Mouse (Mus musculus) layer of hippocampus, adult 18-20 months (tissue): Measurements from ENCODE around the gene Srd5a2. TPM values are rescaled to one million over a fixed set of nuclear protein-coding genes. Genes with fewer than 3 reads are reported as not detected.
A peak's percentile ranks its signal among the peaks of the same experiment; 100 is the strongest.
"Not testable (repeated sequence)": the region's sequence is repeated elsewhere in the genome, so short reads cannot be mapped to it uniquely, and the experiment has no call there.

Source experiments
- DNase-seq, 2 experiments: peaks; one replicate each; pipeline ENCODE4 v3.0.0; 2022; ENCODE audit warnings: low spot score in 2 of 2
- long read RNA-seq: library from polyadenylated mRNA; stranded (forward); transcript quantifications from one replicate; pipeline ENCODE4 v2.0.0, GENCODE M21; 2021
- total RNA-seq, 2 experiments: library from RNA; stranded (reverse); gene quantifications; 2 replicates each; pipeline ENCODE4 v1.2.3; 2021

The Srd5a2 gene
- total RNA-seq = not detected
- long read RNA-seq = 0 reads

GRCm38 (mm10) chr17:74047210-74048082, at the start of gene Srd5a2:
Gene Srd5a2, minus strand, starts transcription at chr17:74047916.
- no peak for DNase-seq

- DNase-seq = no peak
Observed at GRCm38 (mm10) chr17:74088886-74089678, 41.4 kb upstream of the Srd5a2 start.

DNA sequence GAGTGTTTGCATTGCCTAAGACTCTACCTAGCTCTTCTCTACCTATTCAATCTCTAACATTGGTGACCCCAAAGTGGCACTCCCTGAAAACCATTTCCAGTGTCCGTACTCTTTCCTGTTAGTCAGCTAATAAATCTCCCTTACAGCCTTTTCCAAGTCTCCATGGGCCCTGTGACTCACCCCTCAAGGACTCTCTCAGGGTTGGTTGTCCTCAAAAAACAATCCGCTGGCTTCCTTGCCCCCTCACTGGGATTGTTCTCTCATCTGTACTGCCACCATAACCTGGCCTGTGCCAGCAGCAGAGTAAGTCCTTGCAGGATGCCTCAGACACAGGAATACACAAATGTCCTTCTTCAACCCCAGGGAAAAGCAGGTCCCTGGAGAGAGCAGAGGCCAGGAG, 40.3 kb upstream of the Srd5a2 start:
- no peak for DNase-seq

GRCm38 (mm10) chr17:74083370-74083769, 35.7 kb upstream of the Srd5a2 start:
- DNase-seq = no peak

DNA sequence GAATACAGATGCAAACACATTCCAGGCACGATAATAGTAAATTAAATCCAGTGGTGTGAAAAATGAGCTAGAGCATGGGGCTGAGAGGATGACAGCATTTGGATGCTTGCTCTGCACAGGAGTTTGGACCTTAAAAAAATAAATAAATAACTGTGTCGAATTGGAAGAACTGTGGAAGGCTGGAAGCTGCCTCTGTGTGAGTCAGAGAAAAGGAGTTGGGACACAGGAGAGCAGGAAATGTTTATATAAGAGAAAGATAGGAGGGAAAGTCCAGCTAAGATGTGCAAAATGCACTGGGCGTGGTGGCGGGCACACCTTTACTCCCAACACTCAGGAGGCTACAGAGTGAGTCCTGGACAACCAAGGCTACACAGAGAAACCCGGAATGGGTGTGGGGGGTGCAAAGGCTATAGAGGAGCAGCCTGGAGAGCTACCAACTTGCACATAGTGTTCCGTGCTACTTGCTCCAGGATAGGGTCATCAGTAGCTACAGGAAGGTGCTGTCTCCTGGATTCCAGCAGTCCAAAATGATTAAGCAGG, 32.4 kb upstream of the Srd5a2 start:
- no peak for DNase-seq

DNA sequence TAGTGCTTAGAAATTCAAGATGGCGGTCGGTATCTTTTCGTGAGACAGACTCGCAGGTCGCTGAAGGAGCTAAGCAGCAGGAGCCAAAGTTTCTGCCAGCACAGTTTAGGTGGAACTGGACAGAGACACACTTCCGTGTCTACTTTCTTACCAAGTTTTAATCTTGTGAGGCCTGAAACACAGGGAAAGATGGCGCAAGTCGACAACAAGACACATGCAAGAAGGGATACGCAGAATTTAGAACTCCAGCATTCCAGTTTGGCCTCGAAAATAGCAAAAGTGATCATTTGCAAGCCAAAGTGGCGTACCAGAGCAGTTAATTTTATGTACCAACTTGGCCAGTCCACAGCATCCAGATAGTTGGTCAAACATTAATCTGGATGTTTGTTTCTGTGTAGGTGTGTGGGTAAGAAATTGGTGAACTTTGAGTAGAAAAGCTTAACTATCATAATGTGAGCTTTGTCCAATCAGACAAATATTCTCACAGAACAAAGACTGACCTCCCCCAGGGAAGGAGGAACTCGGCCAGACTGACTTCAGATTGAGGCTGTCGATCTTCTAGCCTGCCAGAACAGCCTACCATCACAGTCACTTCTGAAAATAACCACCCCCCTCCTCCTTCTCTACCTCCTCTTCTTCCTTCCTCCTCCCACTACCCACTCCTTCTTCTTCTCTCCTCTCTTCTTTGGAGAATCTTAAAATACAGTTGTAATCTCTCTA, 31.2 kb upstream of the Srd5a2 start:
- DNase-seq = no peak

DNA sequence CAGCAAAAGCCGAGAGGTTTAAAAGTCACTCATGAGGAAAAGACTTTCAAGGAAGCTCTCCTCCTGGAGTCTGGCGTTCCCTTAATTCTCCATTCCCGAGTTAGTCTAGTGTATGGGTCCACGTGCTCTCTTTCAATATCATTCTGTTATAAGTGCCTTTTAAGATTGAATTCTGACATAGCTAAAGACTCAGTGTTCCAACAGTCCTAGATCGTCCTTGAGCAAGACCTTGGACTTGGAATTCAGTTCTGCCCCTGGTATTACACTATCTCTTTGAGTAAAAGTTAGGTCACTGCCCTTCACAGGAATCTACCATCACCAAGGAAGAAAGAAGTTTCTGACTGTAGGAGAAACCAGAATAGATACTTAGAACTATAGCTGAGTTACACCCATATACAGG, 25.4 kb upstream of the Srd5a2 start:
- DNase-seq = not testable (repeated sequence)

GRCm38 (mm10) chr17:74062763-74063162, 15.0 kb upstream of the Srd5a2 start:
- not testable (repeated sequence) for DNase-seq

DNA sequence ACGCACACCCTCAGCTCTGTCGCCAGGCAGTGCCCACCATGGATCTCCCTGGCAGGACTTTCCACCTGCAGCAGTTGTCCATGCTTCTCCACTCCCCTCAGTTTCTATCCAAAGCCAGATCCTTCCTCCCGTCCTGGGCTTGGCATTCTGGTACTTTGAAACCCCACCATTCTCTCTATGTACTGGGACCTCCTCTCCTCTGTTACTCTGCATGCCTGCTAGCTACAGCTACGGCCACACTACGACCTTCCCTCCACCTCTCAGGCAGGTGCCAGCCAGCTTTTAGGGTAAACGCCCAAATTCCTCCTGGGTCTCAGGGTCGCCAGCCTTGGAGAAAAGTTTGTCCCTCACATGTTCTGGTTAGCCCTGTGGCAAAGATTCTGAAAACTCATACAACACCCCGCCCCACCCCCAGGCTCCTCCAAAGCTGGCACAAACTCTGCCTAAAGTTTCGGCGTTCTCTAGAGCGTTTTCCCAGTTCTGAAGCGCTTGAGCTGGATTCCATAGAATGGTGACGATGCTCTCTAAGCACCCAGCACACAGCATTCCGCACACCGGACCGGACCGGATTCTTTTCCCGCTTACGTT, 607 bp upstream of the Srd5a2 start:
- DNase-seq = no peak

GRCm38 (mm10) chr17:74043754-74044153, 4.0 kb downstream of the Srd5a2 start:
- DNase-seq = peak; percentile 30 to 78

DNA sequence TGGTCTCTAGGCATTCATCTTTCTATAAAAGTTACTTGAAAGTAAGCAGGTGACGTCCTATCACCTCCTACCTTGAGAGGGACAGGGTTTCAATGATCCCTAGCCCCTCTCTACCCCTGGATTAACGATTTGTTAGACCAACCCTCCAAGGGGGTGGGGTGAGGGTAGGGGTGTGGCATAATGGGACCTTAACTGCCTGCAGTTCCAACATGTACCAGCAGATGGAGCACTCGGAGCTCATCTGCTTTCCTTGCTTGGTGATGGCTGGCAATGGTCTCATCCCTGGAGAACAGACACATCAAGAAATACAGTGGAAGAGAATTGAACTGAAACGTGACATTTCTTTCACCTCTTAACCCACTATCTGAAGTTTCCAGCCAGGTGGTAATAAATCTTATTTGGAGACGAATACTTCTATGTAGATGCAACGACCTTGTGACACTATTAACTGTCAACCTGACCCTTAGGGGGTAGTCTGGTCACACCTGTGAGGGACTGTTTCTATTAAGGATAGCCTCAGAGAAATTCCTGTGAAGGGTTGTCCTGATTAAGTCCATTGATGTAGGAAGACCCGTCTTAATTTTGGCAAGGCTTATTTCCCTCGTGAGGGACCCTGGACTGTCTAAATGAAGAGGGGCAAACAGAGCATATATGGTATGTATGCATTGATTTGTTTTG, 27.1 kb downstream of the Srd5a2 start:
- peak; percentile 60 to 95 for DNase-seq

- no peak for DNase-seq
Observed at GRCm38 (mm10) chr17:74018281-74018680, 29.4 kb downstream of the Srd5a2 start.

- no peak for DNase-seq
Observed at GRCm38 (mm10) chr17:74017649-74018048, 30.1 kb downstream of the Srd5a2 start.

- no peak for DNase-seq
Observed at GRCm38 (mm10) chr17:74015128-74015527, 32.6 kb downstream of the Srd5a2 start.

DNA sequence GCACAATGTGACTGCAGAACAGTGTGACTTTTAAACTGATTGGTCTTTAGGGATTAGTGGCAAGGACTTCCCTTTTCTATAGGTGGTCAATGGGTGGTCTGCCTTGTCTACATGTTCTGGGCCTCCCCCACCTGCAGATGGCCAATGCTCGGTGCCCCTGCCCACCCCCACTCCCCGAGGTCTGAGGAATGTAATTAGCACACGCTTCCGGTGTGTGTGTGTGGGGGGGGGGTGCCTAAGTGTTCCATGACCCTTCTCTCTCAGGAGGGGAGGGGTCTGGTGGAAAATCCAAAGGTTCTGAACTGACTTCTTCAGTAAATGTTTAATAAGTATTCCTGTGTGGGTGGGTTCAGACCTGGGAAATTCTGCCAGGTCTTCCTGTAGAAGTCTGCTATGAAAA, 39.0 kb downstream of the Srd5a2 start:
- no peak for DNase-seq

DNA sequence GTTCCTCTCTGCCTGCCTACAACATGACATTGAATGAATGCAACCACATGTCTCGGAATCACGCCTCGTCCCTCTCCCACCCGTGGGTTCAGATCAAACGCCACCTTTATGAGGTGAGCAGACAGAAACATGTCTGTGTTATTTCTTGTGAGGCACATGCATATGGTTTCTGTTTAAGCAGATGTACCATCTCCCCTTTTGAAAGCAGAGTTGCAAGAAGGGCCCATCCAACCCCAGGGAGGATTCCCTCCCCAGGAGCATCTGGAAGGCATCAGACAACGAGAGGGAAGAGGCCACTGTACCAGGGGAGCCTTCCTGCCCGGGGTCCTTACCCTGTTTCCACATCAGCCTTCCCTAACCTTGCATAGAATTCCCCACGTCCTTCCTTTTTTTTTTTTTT, 40.7 kb downstream of the Srd5a2 start:
- no peak for DNase-seq

DNA sequence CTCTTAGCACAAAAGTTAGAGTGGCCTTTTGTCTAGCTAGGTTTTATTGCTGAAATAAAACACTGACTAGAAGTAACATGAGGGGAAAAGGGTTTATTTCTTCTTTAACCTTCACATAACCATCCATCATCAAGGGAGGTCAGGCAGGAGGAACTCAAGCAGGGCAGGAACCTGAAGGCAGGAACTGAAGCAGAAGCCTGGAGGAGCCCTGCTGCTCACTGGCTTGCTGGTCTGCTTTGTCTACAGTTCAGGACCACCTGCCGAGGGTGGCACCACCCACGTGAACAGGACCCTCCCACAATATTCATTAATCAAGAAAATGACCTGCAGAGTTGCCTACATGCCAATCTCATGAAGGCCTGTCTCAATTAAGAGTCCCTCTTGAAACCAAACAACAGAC, 45.3 kb downstream of the Srd5a2 start:
- DNase-seq = no peak

GRCm38 (mm10) chr17:73995907-73996645, 51.6 kb downstream of the Srd5a2 start:
- DNase-seq = no peak

DNA sequence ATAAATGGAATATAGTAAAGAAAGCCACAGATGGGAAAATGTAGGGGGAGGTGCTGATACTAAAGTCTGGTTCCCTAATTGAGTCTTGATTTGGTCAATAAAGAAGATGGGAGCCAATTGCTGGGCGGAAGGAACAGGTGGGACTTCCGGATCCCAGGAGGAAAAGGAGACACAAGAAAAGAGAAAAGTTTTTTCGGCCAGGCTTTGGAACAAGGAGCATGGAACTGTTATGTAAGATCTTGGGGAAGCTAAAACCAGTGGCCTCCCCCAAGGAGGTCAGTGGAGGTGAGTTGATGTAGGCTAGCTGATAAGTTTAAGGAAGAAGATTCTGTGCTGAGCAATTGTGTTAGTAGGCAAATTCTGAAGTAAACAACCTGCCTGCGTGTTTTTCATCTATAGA, 56.5 kb downstream of the Srd5a2 start:
- no peak for DNase-seq

DNA sequence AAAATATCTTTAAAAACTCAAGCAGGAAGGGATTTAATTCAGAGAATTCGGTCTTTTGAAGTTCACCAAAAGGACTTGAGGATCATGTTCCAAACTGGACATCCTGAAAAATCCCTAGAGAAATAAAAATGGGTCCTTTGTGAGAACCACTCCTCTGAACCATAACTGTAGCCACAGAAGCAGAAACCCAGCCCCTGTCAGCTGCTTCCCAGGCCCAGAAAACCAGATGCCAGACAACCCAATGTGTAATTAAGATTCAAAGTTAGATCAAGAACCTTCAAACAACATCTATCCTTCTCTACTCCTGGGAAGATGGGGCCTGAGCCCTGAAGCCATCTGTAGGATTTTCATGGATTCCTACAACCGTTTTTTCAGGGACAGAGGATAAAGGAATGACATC, 61.1 kb downstream of the Srd5a2 start:
- no peak for DNase-seq
